Mouse (Mus musculus): ENCODE results near the gene Prss54.
"Not testable (repeated sequence)": the region's sequence is repeated elsewhere in the genome, so short reads cannot be mapped to it uniquely, and the experiment has no call there.

Gene Prss54

DNA sequence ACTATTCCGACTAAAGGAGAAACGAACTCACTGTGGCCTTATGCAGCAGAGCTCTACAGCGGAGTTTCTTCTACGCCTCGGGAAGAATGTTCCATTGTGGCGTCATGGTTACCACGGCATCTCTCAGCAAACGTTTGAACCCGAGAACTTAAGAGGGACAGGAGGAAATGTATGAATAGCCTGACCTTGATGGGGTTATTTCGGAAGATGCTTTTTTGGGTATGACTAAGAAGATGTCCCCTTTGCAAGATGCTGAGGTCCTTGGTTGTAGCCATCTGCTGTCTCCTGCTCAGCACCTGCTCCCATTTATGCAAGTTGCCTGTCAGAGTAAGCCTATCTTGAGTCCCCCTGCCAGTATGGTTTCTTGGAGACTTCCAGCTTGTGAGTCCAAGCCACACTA is at the start of gene Prss54:
Gene Prss54 (minus strand): TSS at position 101 of the 400 bp plus-strand sequence.
- DNase-seq, result no peak

DNA sequence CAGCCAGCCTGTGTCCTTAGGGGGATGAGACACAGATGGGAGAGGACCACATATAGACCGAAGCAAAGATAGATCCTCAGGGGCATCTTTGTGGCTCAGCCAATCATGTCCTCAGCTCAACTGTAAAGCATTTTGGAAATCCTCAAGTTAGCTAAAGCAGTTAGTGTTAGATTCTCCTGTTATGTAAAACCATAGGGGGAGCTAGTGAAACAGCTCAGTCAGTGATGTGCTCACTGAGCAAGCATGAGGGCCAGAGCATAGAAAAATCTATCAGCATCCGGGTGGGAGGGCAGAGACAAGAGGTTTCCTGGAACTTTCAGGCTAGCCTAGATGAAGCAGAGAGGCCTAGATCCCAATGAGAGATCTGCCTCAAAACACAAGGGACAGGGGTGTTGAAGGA is 48.7 kb upstream of the Prss54 start:
- no peak for DNase-seq

DNA sequence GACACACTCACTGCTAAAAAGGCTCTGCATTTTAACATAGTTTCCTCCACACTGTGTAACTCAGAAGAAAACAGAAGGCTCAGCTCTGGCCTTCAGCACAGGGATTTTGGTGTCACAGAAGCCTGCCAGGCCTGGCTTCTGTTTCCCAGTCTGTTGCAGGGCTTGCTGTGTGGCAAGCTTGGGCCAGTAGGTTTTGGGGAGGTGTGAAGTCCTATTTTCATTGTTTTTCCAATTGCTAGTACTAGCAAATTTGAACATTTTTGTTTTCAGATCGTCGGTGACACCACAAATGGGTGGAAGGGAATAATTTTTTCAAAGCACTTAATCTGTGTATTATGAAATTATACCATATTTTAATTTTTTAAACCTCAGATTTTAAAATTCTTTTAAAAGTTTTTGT is 43.9 kb upstream of the Prss54 start:
- no peak for DNase-seq

DNA sequence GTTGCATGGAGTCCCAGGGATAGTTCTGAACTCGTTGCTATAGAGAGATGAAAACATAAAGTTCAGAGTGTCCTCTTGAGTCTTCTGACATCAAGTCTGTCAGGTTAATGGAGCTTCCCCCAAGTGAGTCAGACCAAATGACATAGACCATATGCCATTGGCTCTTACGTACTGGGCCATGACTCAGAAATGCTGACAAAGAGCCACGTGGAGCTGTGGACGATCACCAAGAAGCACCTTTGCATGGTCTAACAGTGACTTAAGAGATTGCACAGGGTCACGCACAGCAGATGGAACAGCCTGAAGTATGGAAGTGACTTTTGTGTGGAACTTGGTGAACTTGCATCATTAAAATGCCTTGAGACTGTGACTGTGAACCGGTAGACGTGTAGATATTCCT is 40.2 kb upstream of the Prss54 start:
- no peak for DNase-seq

DNA sequence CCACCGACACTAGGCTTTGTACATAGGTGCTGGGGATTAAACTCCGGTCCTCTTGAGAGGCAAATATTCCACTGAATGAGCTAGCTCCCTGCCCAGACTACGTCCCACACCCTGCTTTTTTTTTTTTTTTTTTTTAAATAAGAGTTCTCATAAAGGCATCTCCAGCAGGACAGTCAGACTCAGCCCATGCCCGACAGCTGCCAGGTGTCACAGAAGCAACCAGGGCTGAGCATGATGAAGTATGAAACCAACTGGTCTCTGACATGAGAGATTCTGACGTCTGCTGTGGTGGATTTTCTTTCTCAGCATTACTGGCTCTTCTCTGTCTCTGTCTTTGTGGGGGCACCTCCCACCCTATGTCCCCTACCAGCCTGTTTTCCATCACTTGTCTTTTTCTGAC is 35.6 kb upstream of the Prss54 start:
- no peak for DNase-seq

DNA sequence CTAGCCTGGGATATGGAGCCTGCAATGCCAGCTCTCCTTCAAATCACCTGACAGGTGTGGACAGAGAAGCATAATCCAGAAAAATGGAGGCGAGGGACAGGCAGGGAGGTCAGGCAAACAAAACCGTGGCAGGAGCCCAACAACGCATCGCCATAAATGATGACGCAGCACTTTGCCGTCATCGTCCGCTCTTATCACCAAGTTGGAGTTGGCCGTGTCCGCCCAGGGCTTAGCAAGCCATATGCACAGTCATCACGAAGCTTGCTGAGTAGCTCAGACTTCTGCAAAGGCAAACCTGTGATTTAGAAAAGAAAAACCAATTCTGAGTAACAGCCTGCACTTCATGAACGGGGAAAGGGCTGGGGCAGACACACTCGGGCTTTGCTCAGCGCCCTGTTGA is 34.6 kb upstream of the Prss54 start:
- no peak for DNase-seq

DNA sequence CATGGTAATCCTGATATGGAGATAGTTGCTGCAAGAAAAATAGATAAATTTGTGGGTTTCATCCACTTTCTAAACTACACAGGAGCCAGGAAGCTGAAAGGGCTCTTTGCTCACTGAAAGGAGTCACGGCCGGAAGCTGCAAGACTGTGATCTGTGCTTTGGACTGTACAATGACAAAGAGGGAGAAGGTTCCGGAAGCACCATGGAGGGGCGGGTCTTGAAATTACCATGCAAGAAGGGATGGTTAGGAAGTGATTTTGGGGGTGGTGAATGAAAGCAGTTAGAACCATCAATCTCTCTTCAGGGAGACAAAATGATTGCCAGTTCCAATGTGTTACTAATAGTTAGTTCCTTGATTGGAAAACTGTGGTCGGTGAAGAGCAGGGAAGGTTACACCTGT is 33.3 kb upstream of the Prss54 start:
- DNase-seq, result no peak

DNA sequence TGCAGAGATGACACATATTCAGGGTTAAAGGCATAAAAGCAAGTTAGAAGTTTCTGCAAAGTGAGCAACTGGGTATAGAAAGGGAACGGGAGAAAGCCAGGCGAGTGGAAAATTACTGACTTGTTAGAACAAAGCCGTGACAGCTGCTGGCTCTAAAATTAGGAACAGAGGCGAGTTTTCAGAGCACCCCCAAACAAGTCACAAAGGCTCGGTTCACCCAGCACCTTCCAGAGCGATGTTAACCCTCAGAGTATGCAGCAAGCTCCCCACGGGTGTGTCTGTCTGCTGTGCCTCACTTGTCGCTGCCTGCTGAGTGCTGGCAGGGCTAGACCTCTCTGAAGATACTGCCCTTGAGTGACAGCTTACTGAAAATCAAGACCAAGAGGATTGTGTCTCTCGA is 31.1 kb upstream of the Prss54 start:
- DNase-seq, result no peak

DNA sequence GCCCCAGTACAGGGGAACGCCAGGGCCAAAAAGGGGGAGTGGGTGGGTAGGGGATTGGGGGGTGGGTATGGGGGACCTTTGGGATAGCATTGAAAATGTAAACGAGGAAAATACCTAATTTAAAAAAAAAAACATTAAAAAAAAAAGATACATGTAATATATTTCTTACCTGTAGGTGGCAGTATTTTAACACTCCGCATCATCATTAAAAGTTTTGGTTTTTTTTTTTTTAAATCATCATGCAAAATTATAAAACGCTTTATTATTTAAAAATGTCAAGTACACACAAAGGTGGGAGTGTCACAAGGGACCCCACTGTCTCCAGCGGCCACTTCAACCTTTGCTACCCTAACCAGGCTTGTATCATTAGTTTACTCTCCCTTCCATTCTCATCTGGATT is 30.4 kb upstream of the Prss54 start:
- DNase-seq, result not testable (repeated sequence)

DNA sequence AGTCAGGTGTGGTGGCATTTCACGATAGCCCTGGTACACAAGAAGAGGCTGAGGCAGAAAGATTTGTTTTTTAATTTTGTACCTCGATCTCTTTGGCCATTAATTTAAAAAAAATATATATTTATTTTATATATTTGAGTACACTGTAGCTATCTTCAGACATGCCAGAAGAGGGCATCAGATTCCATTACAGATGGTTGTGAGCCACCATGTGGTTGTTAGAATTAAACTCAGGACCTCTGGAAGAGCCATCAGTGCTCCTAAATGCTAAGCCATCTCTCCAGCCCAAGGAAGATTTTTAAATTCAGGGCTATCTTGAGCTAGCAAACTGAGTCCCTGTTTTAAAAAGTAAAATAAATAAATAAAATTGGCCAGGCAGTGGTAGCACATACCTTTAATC is 26.0 kb upstream of the Prss54 start:
- DNase-seq, result no peak

DNA sequence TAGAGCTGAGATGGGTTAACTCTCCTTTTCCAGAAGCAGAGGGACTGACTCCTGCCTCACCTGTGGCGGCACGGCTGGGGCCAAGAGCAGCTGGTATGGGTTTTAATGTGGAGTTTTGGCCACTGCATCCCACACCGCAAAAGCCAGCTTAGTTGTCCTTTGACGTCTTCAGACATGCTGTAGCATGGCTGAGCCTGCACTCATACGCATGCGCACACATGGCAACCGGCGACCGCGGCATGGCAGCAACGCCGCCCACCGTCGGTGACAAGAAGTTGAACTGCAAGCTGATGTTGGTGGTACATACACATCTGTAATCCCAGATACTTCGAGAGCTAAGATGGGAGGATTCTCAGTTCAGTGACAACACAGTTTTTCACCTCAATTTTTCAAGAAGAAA is 25.2 kb upstream of the Prss54 start:
- no peak for DNase-seq

DNA sequence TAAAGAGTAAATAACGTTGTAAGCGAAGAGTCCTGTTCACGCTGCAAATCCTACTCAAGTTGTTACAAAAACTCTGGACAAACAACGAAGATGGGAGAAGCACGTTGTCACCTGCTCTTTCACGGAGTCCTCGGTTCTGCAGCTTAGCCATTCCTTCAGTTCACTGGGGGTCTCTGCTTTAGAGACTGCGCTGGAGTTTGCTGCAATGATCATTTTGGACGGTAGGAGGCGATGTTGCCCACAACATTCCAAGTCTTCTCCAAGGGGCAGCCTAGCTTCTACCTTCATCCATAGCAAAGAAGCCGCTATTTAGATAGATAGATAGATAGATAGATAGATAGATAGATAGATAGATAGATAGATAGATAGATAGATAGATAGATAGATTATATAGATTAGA is 23.7 kb upstream of the Prss54 start:
- DNase-seq, result peak; percentile 73

DNA sequence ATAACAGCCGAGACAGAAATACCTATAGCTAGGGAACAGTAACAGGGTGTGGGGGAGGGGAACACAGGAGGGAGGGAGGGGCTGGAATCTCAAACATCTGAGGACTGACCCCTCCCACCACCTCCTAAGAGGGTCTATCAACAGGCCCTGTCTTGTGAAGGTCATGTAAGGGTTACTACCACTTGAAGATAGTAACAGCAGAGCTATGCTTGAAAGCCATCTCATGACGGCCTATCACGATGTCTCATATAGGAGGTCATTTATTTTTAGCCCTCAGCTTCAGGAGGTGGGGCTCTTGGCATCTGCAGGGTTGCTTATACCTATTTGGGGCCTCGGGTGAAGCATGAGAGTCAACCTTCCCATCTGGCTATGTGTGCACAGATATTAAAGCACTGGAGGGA is 20.7 kb upstream of the Prss54 start:
- no peak for DNase-seq

DNA sequence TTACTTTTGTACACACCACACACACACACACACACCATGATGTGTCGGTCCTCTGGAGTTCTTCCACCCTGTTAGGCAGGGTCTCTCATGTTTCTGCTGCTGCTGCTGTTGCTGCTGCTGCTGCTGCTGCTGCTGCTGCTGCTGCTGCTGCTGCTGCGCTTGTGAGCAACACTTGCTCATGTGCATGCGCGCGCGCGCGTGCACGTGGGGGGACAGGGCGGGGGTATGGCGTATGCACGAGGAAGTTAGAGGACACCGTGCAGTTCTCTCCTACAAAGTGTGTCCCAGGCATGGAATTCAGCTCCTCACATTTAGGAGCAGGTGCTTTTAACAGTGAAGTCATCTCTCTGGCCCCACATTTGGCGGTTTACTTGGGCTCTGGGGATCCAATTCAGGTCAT is 19.0 kb upstream of the Prss54 start:
- DNase-seq, result no peak

DNA sequence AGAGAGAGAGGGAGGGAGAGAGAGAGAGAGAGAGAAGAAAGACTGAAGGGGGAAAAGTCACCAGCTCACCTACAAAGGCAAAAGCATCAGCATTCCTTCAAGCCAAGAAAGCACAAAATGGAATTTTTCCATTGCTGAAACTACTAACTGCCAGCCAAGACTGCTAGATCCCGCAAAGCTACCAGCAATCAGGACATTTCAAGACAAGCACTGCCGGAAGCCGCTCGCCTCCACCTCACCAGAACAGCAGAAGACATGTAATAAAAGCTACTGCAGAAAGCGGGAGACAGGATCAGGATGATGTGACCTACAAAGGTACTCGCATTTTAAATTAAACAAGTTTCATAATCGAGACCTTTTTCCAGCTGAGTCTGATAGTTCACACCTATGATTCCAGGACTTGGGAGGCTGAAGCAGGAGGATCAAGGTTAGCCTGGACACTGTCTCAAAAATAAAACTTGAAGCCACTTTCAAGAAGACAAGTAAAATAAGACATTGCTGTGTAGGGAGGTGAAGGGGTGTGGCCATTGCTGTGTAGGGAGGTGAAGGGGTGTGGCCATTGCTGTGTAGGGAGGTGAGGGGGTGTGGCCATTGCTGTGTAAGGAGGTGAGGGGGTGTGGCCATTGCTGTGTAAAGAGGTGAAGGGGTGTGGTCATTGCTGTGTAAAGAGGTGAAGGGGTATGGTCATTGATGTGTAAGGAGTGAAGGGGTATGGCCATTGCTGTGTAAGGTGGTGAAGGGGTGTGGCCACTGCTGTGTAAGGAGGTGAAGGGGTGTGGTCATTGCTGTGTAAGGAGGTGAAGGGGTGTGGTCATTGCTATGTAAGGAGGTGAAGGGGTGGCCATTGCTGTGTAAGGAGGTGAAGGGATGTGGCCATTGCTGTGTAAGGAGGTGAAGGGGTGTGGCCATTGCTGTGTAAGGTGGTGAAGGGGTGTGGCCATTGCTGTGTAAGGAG is 17.6 kb upstream of the Prss54 start:
- no peak for DNase-seq

DNA sequence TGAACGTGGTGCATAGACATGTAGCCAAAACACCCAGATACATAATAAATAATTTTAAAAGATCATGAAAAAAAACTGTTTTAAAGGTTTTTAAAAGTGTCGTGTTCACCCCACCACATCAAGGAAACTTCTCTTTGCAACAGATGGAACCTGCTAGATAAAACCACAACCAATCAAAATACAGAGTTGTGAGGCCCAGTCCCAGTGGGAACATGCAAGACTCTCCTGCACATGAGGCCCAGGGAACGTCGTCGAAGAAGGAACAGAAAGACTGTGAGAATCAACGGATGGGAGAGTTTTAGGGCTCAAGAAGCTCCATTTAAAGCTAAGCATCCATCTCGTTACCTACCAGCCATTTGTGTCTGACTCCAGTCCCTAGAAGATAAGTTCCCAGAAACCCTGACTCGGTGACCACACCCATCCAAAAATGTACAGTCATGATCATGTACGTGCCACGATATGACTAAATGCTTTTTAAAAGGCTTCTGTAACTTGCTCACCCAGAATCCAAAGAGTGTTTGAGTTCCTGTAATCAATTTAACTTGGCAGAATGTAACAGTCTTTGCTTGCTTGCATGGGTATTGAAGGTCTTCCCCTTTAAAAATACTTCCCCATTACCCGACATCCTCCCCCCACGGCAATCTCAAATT is 16.1 kb upstream of the Prss54 start:
- no peak for DNase-seq

DNA sequence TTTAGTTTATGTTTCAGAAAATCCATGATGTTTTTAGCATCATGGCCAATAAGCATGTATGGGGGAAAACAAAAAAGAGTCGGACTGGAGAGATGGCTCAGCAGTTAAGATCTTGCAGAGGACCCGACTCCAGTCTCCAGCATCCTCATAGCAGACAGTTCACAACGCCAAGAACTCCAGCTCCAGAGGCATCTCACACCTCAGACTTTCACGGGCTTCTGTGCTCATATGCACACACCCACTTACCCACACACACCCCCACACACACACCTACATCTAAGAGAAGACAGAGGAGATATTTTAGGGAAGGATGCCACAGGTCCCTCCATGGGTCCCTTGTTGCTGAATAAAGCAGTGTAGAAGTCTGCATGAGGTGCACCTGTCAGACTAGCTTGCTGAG is 14.4 kb upstream of the Prss54 start:
- no peak for DNase-seq

DNA sequence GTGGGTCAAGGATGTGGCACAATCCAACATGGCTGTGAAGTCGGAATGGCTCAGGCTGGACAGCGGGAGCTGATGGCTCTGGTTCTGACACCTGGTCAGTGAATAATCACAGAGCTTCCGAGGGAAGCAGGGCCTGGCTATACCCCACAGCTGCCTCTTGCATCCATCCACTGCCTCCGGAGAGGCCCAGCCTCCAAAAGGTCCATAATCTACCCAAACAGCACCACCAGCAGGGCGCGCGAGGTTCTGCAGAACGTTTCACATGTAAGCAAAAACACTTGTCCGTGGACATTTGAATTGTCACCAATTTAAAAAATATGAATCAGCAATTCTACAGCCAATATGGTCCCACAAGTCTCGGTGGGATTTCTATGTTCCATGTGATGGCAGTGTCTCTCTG is 13.1 kb upstream of the Prss54 start:
- DNase-seq, result no peak

DNA sequence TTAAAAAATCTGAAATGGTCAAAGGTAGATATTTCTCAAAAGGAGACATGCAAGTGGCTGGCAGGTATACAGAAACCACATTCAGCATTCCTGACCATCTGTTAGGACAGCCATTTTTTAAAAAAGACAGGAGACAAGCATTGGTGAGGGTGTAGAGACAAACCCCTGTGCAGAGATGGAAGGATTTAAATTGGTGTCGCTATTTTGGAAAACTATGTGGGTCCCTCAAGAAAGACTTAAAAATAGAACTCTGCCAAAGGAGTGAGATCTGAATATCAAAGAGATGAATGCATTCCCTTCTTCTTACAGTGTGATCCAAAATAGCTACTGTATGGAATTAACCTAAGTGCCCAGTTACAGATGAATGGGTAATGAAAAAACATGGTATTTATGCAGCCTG is 11.2 kb upstream of the Prss54 start:
- no peak for DNase-seq

DNA sequence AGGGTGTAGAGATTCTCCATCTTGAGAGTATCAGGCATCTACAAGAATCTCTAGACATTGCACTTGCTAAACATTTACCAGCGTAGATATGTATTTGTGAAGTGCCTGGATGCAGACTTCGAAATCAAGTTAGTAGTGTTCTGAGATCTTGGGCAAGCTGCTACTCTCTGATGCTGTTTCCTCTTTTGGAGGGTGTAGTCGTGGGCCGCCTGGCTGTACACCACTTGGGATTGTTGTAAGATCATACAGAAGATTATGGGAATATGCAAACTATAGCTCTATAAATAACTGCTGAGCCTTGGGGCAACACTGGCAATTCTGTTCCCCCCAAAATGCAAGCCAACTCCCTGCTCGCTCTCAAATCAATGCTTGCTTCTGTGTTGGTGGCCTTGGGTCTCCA is 3.0 kb downstream of the Prss54 start:
- no peak for DNase-seq

DNA sequence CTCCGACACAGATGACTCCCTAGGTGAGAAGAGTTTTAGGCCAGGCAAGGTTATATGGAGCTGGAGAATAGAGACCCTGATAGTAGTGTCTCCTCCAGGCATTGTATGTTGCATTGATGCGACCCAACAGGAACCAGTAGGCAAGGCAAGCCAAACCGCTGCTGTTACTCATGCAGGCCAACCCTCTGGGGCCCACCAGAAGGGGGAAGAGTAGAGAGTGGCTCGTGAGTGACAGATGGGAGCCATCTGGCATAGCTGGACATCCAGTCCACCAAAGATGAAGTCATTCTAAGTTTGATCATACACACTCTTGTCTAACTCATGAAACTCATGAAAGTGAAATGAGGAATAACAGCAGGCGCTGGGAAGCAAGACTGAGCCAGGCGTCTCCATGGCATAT is 9.3 kb downstream of the Prss54 start:
- peak; percentile 79 for DNase-seq

DNA sequence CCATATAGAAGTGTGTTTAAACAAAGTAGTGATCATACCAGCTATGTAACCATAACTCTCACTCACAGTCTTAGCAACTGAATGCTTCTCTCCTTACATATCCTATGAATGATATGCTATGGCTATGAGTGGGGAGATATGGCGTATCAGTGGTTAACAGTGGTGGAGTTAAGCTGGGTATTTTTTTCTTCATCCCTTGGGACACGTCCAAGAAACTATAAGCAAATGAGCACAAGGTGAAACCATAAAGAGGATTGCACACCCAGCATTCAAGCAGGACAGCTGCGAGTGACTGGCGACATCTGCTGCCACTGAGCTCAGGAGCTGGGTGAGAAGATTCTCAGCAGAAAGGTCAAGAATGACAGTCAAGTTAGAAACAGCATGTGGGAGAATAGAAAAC is 9.9 kb downstream of the Prss54 start:
- peak; percentile 36 for DNase-seq

DNA sequence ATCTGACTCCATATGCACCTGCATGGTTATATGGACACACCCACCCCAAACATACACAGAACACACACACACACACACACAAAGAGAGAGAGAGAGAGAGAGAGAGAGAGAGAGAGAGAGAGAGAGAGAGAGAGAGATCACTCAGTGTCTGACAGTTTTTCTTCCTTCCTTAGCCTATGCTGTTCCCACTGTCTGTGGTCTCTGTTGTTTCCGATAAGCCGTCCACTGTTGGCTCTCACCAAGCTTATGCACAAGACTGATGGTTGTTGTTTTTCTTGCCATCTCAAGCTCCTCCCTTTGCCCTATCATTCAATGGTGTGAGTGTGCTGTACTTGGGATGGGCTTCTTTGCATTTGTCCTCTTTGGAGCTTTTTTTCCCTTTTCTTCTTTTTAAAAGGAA is 20.2 kb downstream of the Prss54 start:
- no peak for DNase-seq

DNA sequence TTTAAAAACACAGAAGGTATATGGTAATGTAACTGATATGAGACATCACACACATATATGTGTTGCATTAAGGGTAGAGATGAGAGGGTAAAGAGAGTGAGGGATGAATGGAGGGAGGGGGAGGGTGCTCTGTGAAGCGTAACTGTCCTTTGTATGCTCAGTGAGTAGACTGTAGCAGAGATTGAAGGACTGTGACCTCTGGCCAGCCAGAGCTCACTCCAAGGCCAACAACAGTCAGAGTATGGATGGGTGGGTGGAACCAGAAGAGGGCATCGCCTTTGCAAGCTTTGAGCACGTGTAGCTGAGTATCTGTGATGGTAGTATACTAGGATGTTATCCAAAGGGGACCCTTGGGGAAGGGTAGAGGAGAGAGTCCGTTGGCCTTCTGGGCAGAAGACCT is 24.6 kb downstream of the Prss54 start:
- no peak for DNase-seq

Measured in lung, postnatal 10 days (tissue).